Mouse (Mus musculus): ENCODE data around the gene Atp2c2.

DNA sequence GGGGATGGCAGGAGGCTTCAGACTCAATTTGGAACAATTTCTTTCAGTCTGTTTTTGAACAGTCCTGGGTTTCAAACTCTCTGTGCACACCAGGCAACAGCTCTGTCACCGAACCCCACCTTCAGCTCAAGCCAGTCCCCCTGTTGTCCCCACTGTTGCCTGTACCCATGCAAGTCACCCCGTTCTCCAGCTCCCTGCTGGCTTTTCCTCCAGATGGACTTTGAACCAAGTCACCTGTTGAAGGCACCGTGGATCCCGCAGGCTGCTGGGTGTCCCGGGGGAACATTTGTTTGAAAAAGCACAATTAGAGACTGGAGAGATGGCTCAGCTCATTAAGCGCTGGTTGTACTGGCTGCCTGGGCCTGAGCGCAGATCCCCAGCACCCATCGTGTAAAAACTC lies 105.5 kb downstream of the Atp2c2 start:
- TF ChIP-seq EP300 (IDR thresholded peaks at IDR 0.05; ENCODE audit: insufficient read depth, low read depth, low read length) (no peak), CTCF (IDR thresholded peaks at IDR 0.05; ENCODE audit: low read depth, low read length) (no peak)

All from ES-Bruce4 (cell line).